Mouse (Mus musculus) midbrain, embryonic 13.5 days (tissue): Measurements from ENCODE around the gene Csk. TPM values are rescaled to one million over a fixed set of nuclear protein-coding genes. Genes with fewer than 3 reads are reported as not detected.

Experiments
- ATAC-seq: fragments of 200-750 bp; cut with Nextera tagmentation; 2 replicates; pipeline ENCODE4 v1.8.0; 2017; ENCODE audit warnings: mild to moderate bottlenecking, moderate TSS enrichment, moderate library complexity
- H3K27ac ChIP-seq: fragments of 300-500 bp; sonication (generic); 2 replicates; pipeline ENCODE4 v1.5.1; 2015; ENCODE audit warnings: inconsistent platforms, mild to moderate bottlenecking, moderate library complexity
- H3K27me3 ChIP-seq: fragments of 300-500 bp; sonication (generic); 2 replicates; pipeline ENCODE4 v1.6.1; 2015; ENCODE audit warnings: mild to moderate bottlenecking, inconsistent platforms
- H3K36me3 ChIP-seq: fragments of 300-500 bp; sonication (generic); 2 replicates; pipeline ENCODE4 v1.6.1; 2015; ENCODE audit warnings: mild to moderate bottlenecking, inconsistent platforms
- H3K4me1 ChIP-seq: fragments of 300-500 bp; sonication (generic); replicated peaks from 2 replicates; pipeline ENCODE4 v1.6.1; 2015; ENCODE audit warnings: inconsistent platforms
- H3K4me2 ChIP-seq: fragments of 300-500 bp; sonication (generic); replicated peaks from 2 replicates; pipeline ENCODE4 v1.6.1; 2015; ENCODE audit warnings: moderate library complexity, mild to moderate bottlenecking, inconsistent platforms
- H3K4me3 ChIP-seq: fragments of 300-500 bp; sonication (generic); replicated peaks from 2 replicates; pipeline ENCODE4 v1.5.1; 2015; ENCODE audit warnings: mild to moderate bottlenecking, inconsistent platforms
- H3K9ac ChIP-seq: fragments of 300-500 bp; sonication (generic); replicated peaks from 2 replicates; pipeline ENCODE4 v1.6.1; 2015; ENCODE audit warnings: mild to moderate bottlenecking, inconsistent platforms
- H3K9me3 ChIP-seq: fragments of 300-500 bp; sonication (generic); 2 replicates; pipeline ENCODE4 v1.6.1; 2016; ENCODE audit warnings: mild to moderate bottlenecking, inconsistent platforms
- WGBS: fragments of 180-500 bp; shearing (Covaris S2); methylation state at CpG from one replicate; pipeline ENCODE4 v1.1.7; 2015; 5-methylcytosine and 5-hydroxymethylcytosine counted together
- polyA plus RNA-seq: library from polyadenylated mRNA; unstranded; fragments of >200 nt; fragmentation: Nextera tagmentation; extraction: Ambion mirVana; gene quantifications from 2 replicates; pipeline ENCODE4 v1.2.1, GENCODE M21; 2015

The Csk gene
- polyA plus RNA-seq, 1 experiment from 2014 or later: 41.9 TPM

- peaks cover 66% of the 10 kb centered on the region for H3K4me1 ChIP-seq
- WGBS: 72% methylated on average over 9 of the region's 9 CpGs
- H3K27ac ChIP-seq: no peak overlapping the region
- H3K4me2 ChIP-seq: peak overlapping the region; percentile 98
- no peak for ATAC-seq
- 0 out of 2 replicates have a peak, but pooled peaks cover 6% of the 10 kb centered on the region for H3K27me3 ChIP-seq
- H3K4me3 ChIP-seq: peak overlapping the region; percentile 97
- H3K9me3 ChIP-seq: no peaks in the 10 kb centered on the region
- peaks cover 15% of the 10 kb centered on the region for H3K36me3 ChIP-seq
- H3K9ac ChIP-seq: peak overlapping the region; percentile 98
These were observed 10.1 kb downstream of the Csk start for GRCm38 (mm10) chr9:57643169-57643855.

- Histone ChIP-seq H3K9ac (no peak overlapping the region; the same call in 1 of the 2 replicates), H3K27ac (no peak overlapping the region), H3K9me3 (no peaks in the 10 kb centered on the region), H3K4me3 (no peak overlapping the region), H3K36me3 (peaks cover 15% of the 10 kb centered on the region), H3K4me2 (peak overlapping the region; percentile 8; the same call in 1 of the 2 replicates), H3K27me3 (0 out of 2 replicates have a peak, but pooled peaks cover 3% of the 10 kb centered on the region), H3K4me1 (peaks cover 80% of the 10 kb centered on the region)
- no peak for ATAC-seq
- 87% methylated on average over 13 of the region's 13 CpGs for WGBS
These were observed 11.5 kb downstream of the Csk start for GRCm38 (mm10) chr9:57641775-57642550.

DNA sequence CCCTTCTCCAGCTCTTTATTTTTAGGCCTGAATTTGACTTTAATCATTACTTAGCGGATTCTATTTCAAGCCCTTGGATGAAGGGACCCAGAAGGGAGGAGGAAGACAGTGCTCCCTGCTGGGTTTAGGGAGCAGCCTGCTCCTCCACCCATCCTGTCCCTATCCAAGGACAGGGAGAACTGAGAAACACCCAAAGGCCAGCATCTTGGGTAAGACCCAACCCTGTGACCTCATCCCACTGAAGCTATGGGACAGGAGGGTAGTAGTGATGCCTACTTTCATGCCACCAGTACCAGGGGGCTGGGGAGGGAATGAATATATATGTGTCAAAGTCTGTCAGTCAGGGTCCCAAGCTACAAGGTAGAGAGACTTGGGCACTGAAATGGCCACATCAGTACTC is 12.4 kb downstream of the Csk start:
- no peak for ATAC-seq

GRCm38 (mm10) chr9:57640384-57640783 is 13.0 kb downstream of the Csk start:
- peak overlapping the region; percentile 44 for H3K9ac ChIP-seq
- no peaks in the 10 kb centered on the region for H3K27me3 ChIP-seq
- H3K4me1 ChIP-seq: peaks cover 77% of the 10 kb centered on the region
- no peaks in the 10 kb centered on the region for H3K9me3 ChIP-seq
- ATAC-seq: no peak
- peak overlapping the region; percentile 13; the same call in 1 of the 2 replicates for H3K4me3 ChIP-seq
- peak overlapping the region; percentile 59 for H3K27ac ChIP-seq
- H3K36me3 ChIP-seq: peaks cover 15% of the 10 kb centered on the region
- peak overlapping the region; percentile 38 for H3K4me2 ChIP-seq
- 40% methylated on average over 15 of the region's 15 CpGs for WGBS

More for the DNA sequence above, 12.4 kb downstream of the Csk start:
- Histone ChIP-seq H3K4me1 (peaks cover 81% of the 10 kb centered on the region), H3K9me3 (no peaks in the 10 kb centered on the region), H3K4me2 (peak overlapping the region; percentile 38; the same call in 1 of the 2 replicates), H3K4me3 (no peak overlapping the region), H3K27me3 (no peaks in the 10 kb centered on the region), H3K27ac (no peak overlapping the region), H3K36me3 (peaks cover 15% of the 10 kb centered on the region), H3K9ac (peak overlapping the region; percentile 44; the same call in 1 of the 2 replicates)
- 60% methylated on average over 1 of the region's 1 CpGs for WGBS

DNA sequence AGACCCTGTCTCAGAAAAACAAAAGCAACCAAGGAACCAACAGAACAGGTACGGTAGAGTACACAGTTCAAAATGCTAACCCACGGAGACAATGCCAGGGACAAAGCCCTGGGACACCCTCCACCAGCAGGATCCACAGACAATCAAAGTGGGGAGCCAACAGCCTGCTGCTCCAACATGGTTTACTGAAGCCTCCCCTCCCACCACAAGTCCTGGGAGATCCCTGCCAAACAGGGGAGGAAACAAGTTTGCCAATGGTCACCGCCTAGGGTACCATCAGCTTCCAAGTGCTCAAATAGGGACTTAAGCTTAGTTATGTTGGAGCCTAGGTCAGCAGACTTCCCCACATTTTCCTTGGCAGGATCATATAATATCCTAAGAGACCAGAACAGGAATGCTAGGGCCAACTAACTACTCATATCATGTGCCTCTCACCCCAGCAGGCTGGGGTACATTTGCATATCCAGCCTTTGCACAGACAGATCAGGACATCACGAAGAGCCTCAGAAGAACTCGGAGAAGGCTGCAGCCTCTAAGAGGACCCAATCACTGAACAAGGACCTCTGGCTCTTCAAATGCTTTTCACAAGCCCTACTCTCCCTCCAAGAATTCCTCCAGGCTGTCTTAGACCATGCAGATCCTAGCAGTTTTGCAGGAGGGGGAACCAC is 13.6 kb downstream of the Csk start:
- Histone ChIP-seq H3K4me2 (peak overlapping the region; percentile 38), H3K27ac (peak overlapping the region; percentile 59), H3K9me3 (no peaks in the 10 kb centered on the region), H3K27me3 (no peaks in the 10 kb centered on the region), H3K9ac (peak overlapping the region; percentile 44), H3K4me3 (peak overlapping the region; percentile 13; the same call in 1 of the 2 replicates), H3K4me1 (peaks cover 77% of the 10 kb centered on the region), H3K36me3 (peaks cover 15% of the 10 kb centered on the region)
- ATAC-seq: no peak
- WGBS: 69% methylated on average over 5 of the region's 5 CpGs

GRCm38 (mm10) chr9:57638651-57639459 is 14.6 kb downstream of the Csk start:
- Histone ChIP-seq H3K9ac (peak overlapping the region; percentile 44), H3K9me3 (no peaks in the 10 kb centered on the region), H3K4me3 (no peak overlapping the region), H3K27me3 (no peaks in the 10 kb centered on the region), H3K4me1 (peaks cover 78% of the 10 kb centered on the region), H3K36me3 (peaks cover 15% of the 10 kb centered on the region), H3K27ac (peak overlapping the region; percentile 58), H3K4me2 (peak overlapping the region; percentile 38)
- 54% methylated on average over 8 of the region's 8 CpGs for WGBS
- 0 out of 2 replicates have a peak, but pooled peaks have one; percentile 21 for ATAC-seq

DNA sequence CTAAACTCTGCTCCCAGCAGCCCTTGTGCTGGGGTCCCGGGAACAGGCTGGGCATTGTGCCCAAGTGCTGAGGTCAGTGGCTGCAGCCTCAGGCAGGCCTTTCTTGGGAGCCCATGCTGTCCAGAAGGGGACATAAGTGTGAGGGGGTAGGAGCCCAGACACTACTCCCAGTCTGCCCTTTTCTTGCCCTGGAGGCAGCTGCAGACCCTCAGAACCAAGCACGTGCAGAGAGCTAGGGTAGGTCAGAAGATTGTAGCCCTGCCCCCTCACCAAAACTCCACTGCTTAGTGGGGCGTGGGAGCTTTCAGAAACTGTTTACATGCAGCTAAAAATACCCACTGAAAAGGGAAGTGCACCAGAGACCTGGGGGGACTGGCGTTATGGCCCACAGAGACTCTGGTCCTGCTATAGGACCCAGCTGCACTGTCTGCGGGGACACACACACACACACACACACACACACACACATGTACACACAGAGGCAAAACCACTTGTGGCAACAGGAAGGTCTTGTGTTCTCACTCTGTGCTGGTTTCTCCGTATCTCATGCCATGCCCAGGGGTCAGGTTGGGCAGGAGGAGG is 15.6 kb downstream of the Csk start:
- ATAC-seq: 0 out of 2 replicates have a peak, but pooled peaks have one; percentile 15
- Histone ChIP-seq H3K4me1 (peaks cover 74% of the 10 kb centered on the region), H3K36me3 (peaks cover 18% of the 10 kb centered on the region), H3K9ac (peak overlapping the region; percentile 44; the same call in 1 of the 2 replicates), H3K27me3 (no peaks in the 10 kb centered on the region), H3K9me3 (no peaks in the 10 kb centered on the region), H3K4me2 (no peak overlapping the region), H3K4me3 (no peak overlapping the region), H3K27ac (peak overlapping the region; percentile 58; the same call in 1 of the 2 replicates)
- WGBS: 60% methylated on average over 6 of the region's 6 CpGs

DNA sequence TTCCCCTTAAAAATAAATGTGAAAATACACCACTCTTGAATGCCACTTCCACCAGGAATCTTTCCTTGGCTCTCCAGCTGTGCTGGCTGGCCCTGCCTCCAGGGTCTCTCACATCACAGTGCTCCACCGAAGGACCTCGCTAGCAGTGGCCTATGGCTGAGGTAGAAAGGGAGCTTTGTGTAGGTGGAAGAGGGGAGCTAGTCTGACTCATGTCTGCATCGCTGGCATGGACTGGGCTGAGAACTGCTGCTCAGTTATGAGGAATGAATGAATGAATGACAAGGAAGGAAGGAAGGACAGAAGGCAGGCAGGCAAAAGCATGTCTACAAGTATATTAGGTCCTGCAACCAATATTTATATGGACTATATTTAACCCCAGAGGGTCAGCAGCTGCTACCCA is 16.2 kb downstream of the Csk start:
- Histone ChIP-seq H3K9ac (no peak overlapping the region), H3K36me3 (peaks cover 21% of the 10 kb centered on the region), H3K4me1 (peaks cover 69% of the 10 kb centered on the region), H3K4me2 (no peak overlapping the region), H3K4me3 (no peak overlapping the region), H3K27me3 (no peaks in the 10 kb centered on the region), H3K27ac (0 out of 2 replicates have a peak overlapping the region, but pooled peaks have one; percentile 47), H3K9me3 (no peaks in the 10 kb centered on the region)
- no peak for ATAC-seq
- 82% methylated on average over 3 of the region's 3 CpGs for WGBS

DNA sequence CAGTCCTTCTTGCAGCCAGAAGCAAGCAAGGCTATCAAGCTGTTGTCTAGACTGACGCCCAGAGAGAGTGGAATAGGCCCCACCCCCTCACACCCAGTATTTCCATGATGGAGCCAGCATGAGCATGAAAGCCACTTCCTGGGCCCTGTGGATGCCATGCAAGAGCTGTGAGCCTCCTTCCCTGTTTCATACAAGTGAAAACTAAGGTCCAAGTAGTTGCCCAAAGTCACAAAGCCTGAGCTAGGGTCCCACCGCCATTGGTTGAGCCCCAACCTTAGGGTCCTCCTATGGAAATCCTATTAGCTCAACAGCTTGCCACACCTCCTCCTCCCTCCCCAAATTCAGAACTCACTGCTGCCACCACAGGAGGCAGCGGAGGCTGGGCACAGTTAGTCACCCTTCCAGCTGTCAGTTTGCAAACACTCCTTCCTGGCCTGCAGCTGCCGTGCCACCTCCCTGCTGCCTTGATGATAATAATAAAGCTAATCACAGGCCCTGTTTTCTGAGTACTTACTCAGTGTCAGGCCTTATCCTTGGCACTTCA is 19.9 kb downstream of the Csk start:
- Histone ChIP-seq H3K36me3 (peaks cover 42% of the 10 kb centered on the region), H3K9ac (no peak overlapping the region), H3K9me3 (no peaks in the 10 kb centered on the region), H3K27ac (no peak overlapping the region), H3K27me3 (no peaks in the 10 kb centered on the region), H3K4me2 (no peak overlapping the region), H3K4me3 (no peak overlapping the region), H3K4me1 (peaks cover 32% of the 10 kb centered on the region)
- WGBS: 40% methylated on average over 4 of the region's 4 CpGs
- no peak for ATAC-seq

DNA sequence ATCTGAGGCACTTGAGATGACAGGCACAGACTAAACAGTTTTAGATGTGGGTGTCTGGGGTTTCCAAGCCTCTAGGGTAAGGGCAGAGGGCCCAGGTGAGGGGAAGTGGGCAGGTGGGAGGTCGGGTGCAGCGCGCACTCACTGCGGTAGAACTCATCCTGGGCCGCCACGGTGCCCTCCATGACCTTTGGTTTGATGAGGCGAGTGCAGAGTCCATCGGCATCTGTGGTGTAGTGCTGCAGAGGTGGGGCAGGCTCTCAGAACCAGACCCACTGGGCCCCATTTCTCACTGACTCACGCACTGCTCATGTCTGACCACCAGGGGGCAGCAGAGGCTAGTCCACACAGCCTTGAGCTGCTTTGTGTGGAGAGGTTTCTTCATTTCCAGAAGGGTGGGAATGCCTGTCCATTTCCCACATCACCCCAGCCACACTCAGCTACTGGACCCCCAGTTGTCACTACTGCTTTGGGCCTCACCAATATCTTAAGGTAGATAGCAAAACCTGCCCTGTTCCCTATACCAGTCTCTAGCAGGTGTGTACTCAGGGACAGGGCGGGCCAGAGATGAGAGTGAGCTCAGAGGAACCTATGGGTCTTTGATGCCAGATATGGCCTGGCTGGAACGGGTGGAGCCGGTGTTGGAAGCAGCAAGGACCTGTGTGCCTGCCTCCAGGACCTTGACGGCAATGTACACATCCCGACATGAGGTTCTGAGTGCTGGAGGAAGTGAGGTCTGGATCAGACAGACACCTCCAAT is 24.1 kb downstream of the Csk start:
- Histone ChIP-seq H3K9ac (no peak overlapping the region), H3K9me3 (no peaks in the 10 kb centered on the region), H3K27ac (peak overlapping the region; percentile 60; the same call in 1 of the 2 replicates), H3K4me3 (no peak overlapping the region), H3K36me3 (peaks cover 83% of the 10 kb centered on the region), H3K27me3 (no peaks in the 10 kb centered on the region), H3K4me2 (no peak overlapping the region), H3K4me1 (peaks cover 14% of the 10 kb centered on the region)
- 73% methylated on average over 14 of the region's 14 CpGs for WGBS
- peak; percentile 75 for ATAC-seq
